Mouse (Mus musculus) monocyte, adult 2 months (primary cell): ENCODE results near the gene Gm49405.
"Not testable (repeated sequence)": the region's sequence is repeated elsewhere in the genome, so short reads cannot be mapped to it uniquely, and the experiment has no call there.

Experiments
- DNase-seq, 2 experiments: peaks; one replicate each; pipeline ENCODE4 v3.0.0; 2022; ENCODE audit warnings: low spot score in 2 of 2, low read depth in 1 of 2

The Gm49405 gene

DNA sequence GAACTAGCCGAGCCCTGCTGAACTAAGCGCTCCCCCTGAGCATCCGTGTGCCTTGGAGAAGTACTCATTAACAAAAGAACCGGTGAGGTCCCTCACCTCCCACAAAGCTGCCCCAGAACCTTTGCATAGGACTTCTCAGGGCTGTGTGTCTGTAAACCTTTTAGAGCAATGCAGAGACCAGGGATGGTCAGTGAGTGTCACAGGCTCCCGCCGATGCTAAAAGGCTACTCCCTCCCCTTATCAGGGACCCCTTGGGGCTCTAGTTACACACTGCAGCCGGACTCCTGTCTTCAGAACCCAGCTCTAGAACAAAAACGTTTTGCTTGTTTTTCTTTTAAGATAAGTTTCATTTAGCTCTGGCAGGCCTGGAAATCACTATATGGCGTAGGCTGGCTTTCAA, 12.6 kb downstream of the Gm49405 start:
- DNase-seq = no peak

DNA sequence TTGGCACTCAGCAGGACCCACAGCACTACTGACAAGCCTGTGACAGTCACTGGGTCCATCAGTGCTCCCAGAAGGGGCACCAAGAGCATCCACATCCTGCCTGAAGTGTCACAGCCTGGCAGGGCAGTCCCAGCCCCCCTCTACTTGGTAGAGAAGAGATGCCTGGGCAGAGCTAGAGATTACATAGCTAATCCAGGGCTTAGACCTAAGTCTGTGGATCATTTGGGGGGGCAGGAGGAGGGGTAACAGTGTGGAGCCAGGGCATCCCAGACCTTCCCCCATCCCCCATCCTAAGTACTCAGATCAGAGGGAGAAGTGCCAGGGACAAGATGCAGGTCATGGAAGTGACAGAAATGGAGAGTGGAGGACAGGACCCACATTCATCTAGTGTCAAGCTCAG, 14.4 kb downstream of the Gm49405 start:
- no peak for DNase-seq

DNA sequence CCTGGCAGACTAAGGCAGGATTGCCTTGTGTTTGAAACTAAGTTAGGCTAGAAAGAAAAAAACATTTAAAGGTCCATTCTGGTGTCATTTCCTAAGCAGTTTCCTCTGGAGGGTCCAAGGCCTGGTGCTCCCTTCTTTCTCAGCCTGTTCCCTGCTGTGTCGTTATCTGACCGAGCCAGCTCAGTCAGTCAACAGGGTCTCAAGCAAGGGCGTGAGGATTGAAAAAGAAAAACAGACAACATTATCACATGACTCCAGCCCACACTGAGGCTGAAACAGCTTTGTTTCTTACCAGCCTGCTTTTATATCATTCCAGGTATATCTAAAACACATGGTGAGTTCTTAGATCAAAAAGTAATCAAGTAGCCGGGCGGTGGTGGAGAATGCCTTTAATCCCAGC, 15.2 kb downstream of the Gm49405 start:
- no peak for DNase-seq

DNA sequence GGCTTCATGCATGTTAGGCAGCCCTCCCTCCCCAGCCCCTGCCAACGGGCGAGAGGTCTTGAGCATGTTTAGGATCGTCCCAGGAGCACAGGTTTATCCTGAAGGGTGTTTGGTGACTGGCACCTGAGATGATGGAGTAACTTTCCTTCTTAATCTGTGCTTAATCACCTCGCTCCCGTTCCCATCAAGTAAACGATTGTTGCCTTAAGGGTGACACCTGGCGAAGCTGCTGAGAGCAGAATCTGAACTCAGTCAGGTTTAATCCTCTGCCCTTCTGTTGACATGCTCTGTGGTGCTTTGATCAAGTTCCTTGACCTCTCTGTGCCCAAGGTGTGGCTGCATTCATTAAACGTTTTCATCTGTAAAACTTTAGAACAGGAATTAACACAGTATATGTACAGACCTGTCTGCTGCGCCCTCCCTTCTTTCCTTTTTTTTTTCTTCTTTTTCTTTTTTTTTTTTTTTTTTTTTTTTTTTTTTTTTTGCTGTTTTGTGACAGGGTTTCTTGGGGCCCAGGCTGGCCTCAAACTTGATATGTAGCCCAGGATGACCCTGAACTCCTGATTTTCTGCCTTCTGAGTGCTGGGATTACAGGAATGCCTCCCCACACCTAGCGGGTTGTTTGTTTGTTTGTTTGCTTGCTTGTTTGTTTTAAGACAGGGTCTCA, 17.6 kb downstream of the Gm49405 start:
- DNase-seq = no peak

DNA sequence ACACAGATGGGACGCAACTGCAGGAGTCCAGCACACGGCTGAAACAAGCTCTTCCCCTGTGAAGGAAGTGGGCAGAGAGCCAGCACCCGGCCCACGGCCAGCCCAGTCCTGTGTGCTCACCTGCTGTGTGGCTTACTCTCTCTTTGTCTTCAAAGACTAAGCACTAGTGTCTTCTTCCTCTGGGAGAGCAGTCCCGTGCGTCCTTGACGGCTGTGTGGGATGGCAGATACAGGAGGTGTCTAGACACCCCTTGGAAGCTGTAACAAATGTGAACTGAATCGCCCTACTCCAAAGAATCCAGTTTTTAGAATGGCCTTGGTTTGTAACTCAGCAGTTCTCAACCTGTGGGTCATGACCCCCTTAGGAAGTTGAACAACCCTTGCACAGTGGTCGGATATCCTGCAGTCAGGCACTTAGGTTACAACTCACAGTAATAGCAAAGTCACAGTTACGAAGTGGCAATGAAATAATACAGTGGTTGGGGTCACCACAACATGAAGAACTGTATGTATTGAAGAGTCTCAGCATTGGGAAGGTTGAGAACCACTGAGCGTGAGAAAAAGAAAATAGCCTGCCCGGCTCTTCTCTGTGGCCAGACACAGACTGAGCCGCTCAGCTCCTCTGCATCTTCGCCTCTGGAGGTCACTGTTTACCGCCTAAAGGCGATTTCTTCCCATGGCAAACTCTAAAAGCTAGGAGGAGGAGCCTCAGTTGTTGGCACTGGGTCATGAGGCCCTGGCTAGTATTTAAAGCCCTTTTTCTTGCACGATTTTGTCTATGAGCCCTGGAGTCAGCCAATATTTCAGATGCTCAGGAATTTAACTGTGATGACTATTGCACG, 18.5 kb downstream of the Gm49405 start:
- peak in 1 of 2 experiments; percentile 59 for DNase-seq

GRCm38 (mm10) chr19:4023185-4023584, 22.8 kb downstream of the Gm49405 start:
- no peak for DNase-seq

GRCm38 (mm10) chr19:4027576-4027975, 27.1 kb downstream of the Gm49405 start:
- DNase-seq = no peak

GRCm38 (mm10) chr19:4032668-4033067, 32.2 kb downstream of the Gm49405 start:
- no peak for DNase-seq

DNA sequence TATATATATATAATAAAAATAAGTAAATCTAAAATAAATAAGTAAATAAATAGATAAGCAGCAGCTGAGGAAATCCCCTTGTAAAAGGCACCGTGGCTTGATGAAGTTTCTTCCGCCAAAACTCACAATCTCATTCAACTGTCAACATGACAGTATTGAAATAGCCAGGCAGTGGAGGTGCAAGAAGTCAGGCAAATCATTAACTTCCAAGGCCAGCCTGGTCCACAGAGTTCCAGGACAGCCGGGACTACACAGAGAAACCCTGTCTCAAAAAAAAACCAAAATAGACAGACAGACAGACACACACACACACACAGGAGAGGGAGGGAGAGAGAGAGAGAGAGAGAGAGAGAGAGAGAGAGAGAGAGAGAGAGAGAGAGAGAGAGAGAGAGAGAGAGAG, 32.9 kb downstream of the Gm49405 start:
- DNase-seq = no peak

DNA sequence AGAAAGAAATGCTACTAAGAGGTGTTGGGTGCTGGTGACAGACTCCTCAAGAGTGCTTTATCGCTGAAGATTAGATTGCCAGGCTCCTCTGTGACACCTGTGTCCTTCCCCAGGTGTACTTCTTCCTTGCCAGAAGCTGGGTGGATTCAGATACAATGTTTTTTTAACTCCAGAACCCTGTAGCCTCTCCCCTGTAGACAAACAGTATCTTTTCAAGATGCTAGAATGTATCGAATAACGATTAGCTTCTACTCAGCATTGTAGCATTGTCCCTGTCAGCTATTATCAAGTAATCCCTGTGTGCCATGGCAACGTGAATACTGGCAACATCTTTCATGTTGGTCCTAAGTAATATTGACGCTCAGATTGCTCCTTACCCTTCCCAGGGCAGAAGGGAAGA, 33.3 kb downstream of the Gm49405 start:
- no peak for DNase-seq

DNA sequence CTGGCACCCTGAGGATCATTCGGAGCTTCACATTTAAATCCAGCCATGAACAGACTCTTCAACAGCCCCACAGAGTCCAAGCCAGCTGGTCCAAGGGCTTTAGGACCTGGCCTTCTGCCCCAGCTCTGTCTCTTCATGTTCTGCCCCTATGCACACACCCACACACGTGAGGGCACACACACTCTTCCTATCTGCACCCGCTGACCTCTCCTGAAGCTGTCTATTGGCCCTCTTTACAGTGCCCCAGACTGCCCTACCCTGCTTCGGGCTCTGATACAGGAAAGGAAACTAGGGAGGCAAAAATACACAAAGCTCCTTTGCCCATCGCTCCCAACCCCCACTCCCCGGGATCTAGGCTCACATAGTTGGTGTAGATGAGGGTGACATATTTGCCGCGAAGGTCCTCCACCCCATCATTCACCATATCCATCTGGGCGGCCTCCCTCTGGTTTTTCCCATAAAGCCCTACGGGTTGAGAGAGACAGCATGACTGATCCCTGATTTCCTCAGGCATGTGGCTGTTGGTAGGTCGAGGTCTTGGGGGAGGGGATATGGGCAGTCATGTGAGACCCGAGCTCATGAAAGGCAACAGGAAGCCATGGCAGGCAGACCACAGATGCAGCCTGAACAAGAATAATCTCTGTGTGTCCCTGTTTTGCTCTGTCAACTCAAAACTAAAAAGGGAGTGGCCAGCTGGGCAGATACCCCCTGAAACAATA, 36.1 kb downstream of the Gm49405 start:
- DNase-seq = no peak

- not testable (repeated sequence) for DNase-seq
Measured at GRCm38 (mm10) chr19:4037154-4037787, 36.8 kb downstream of the Gm49405 start.

DNA sequence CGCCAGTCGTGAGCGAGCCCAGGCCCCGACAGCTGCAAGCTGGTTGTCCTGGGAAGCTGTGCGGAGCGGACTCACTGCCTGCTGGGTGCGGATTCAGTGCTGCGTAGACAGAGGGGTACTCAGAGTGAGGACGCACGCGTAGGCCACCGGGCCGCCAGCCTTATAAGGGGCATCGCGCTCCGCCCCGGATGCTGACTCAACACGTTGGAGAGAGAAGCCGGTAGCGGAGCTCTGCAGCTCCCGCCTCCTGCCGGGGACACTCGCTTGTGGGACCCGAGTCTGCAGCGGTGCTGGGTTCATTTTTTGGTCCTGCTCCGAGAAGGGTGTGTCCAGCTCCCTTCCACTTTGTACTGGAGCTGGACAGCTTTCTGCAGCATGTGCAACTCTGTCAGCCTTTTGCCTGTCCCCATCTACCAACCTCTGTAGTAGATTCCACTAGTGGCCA, 37.4 kb downstream of the Gm49405 start, which contains the start of gene Gstp1:
Gstp1 (minus strand) TSS at position 198 of the 445 bp plus-strand sequence.
- peak in 1 of 2 experiments; percentile 52 for DNase-seq

GRCm38 (mm10) chr19:4040941-4041340, 40.5 kb downstream of the Gm49405 start:
- DNase-seq = not testable (repeated sequence)

DNA sequence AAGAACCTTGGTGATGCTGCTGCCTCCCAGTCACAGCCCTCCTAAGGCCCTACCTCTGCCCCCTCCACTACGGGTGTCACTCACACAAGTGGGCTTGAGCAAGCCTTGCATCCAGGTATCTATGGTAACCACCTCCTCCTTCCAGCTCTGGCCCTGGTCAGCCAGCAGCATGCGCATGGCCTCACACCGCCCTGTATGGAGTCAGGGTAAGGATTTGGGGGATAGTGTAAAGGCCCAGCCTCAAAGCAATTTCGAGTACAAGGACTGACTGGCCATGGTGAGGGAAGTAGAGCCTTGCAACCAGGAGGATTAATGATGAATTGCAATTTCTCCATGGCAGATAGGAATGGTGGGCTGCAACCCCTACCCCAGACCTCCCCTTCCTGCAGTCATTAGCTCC, 41.1 kb downstream of the Gm49405 start:
- not testable (repeated sequence) for DNase-seq

DNA sequence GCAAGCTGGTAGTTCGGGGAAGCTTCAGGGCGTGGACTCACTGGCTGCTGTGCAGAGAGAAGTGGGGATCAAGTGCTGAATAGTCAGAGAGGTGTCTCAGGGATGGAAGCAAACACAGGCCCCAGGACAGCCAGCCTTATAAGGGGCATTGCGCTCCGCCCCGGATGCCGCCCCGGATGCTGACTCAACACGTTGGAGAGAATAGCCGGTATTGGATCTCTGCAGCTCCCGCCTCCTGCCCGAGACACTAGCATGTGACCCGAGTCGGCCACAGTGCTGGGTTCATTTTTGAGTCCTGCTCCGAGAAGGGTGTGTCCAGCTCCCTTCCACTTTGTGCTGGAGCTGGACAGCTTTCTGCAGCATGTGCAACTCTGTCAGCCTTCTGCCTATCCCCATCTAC, 41.7 kb downstream of the Gm49405 start:
- DNase-seq = no peak

DNA sequence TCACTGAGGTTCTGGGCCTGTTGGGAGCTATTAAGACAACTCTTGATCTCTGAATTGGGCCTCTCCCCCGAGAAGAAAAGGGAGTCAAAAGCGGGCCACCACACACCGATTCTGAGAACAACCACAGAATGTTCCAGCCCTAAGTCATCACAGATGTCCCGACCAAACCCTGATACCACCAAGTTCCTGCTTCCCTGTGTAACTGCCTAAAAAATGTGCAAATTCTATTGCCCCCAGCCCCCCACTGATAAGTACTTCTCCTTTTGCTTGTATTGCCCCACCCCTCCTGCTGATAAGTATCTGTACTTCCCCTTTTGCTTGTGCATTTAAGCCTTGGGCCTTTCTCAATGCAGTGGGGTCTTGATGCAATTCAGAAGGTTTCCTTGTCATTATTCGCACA, 43.7 kb downstream of the Gm49405 start:
- not testable (repeated sequence) for DNase-seq

GRCm38 (mm10) chr19:4045966-4046865, 45.8 kb downstream of the Gm49405 start, which contains the start of gene Gstp2:
Gene Gstp2 (minus strand): TSS chr19:4046023.
- no peak for DNase-seq

- no peak for DNase-seq
Measured at GRCm38 (mm10) chr19:4046866-4047254, 46.4 kb downstream of the Gm49405 start.

GRCm38 (mm10) chr19:4047859-4048258, 47.4 kb downstream of the Gm49405 start:
- DNase-seq = peak in 1 of 2 experiments; percentile 70
